Mouse (Mus musculus) hindbrain, embryonic 16.5 days (tissue): ENCODE measurements around the gene Synj2. TPM values are rescaled to one million over a fixed set of nuclear protein-coding genes. Genes with fewer than 3 reads are reported as not detected.

Experiments used
- polyA plus RNA-seq: library from polyadenylated mRNA; unstranded; fragments of >200 nt; fragmentation: Nextera tagmentation; extraction: Ambion mirVana; gene quantifications from 2 replicates; pipeline ENCODE4 v1.2.1, GENCODE M21; 2015

Synj2 gene
- polyA plus RNA-seq, 1 experiment from 2014 or later: 1.9 TPM

Other genes with a start within 250 kb of the Synj2 start
- gene Snx9, start 100.0 kb upstream of the Synj2 start, polyA plus RNA-seq: 6.1 and 7.6 TPM in 2 replicates
- 11.8 and 12.5 TPM in 2 replicates for gene Serac1, start 138.5 kb downstream of the Synj2 start, polyA plus RNA-seq
- gene Gtf2h5, start 138.5 kb downstream of the Synj2 start, polyA plus RNA-seq: 201 and 227 TPM in 2 replicates
- gene Tulp4, start 165.2 kb downstream of the Synj2 start, polyA plus RNA-seq: 110 and 113 TPM in 2 replicates